Mouse (Mus musculus) small intestine, adult 2 months (tissue): Measurements from ENCODE around the gene Nepn.

ENCODE experiments used
- CTCF ChIP-seq: fragments of 200-500 bp; IDR thresholded peaks from 2 replicates; pipeline ENCODE4 v1.5.1; 2012; ENCODE audit warnings: low read depth, mild to moderate bottlenecking, control low read depth, inconsistent platforms, low read length, moderate library complexity, mixed read lengths; ENCODE audit not compliant: insufficient replicate concordance, insufficient read length; ENCODE audit errors: extremely low read depth
- POLR2A ChIP-seq: fragments of 200-500 bp; IDR thresholded peaks from 2 replicates; pipeline ENCODE4 v1.6.1; 2012; ENCODE audit warnings: low read depth, mild to moderate bottlenecking, control low read depth, inconsistent platforms, low read length, moderate library complexity

GRCm38 (mm10) chr10:52399722-52400121, 10.9 kb downstream of the Nepn start:
- TF ChIP-seq CTCF (no peak), POLR2A (no peak)
